Mouse (Mus musculus): Measurements from ENCODE around the gene Mpped2. TPM values are rescaled to one million over a fixed set of nuclear protein-coding genes. Genes with fewer than 3 reads are reported as not detected.

The Mpped2 gene
- polyA plus RNA-seq, 1 experiment from 2014 or later: 1.8 TPM

GRCm38 (mm10) chr2:106844147-106844546 lies 151.1 kb downstream of the Mpped2 start:
- Histone ChIP-seq H3K4me3 (ENCODE audit: low read depth, low read length) (no peak overlapping the region), H3K9me3 (replicated peaks; ENCODE audit: control insufficient read depth, low read length) (no peaks in the 10 kb centered on the region), H3K36me3 (ENCODE audit: control insufficient read depth, insufficient read depth) (no peaks in the 10 kb centered on the region), H3K4me2 (ENCODE audit: low read depth, low read length) (no peak overlapping the region), H3K27ac (ENCODE audit: low read length) (no peak overlapping the region), H3K9ac (ENCODE audit: low read depth, low read length) (no peak overlapping the region), H3K27me3 (ENCODE audit: control insufficient read depth, insufficient read depth, low read depth, low read length) (no peaks in the 10 kb centered on the region), H3K4me1 (ENCODE audit: control insufficient read depth, low read depth, low read length) (no peaks in the 10 kb centered on the region; the same call in 1 of the 2 replicates)
- WGBS (ENCODE audit: insufficient replicate concordance): 58% methylated on average over 9 of the region's 9 CpGs
- no peak for ATAC-seq (ENCODE audit: low read depth)

DNA sequence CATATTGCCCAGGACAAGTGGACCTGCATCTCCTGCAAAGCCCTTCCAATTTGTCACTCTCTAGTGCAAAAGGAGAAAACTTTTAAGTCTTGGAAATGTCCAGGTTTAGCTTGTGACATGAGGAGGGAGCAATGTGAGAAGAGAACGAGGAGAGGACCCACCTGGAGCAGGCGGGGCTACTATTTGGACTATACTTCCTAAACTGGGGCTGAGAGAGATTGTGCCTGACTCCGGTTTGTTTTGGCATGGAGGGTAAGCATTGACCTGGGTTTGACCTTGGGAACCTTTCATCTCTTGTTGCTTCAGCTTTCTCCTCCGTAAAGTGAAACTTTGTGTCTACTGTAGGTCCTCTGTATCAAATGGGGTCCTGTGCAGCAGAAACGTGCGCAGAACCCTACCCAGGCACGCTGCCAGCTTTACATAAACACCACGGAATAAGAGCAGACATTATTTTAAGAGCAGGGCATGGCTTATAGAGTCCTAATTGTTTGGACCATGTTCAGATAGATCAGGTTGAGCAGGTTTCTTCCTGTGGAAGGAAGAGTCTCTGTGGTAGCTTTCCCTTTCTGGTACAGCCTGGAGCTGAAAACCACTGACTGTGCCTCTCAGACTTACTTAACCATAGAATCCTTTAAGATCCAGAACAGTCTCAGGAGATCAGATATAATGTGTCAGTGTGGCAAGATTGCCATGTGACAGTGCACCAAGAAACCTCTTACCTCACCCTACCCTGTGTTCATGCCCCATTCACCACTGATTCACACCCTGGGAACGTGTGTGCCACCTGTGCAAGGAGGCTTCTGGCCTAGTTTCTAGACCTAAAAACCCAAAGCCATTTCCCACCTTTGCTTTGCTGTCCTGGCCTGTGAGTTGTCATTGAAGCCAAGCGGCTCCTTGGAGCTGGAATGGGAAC lies 152.0 kb downstream of the Mpped2 start:
- H3K27ac ChIP-seq (ENCODE audit: low read length): no peak overlapping the region
- no peaks in the 10 kb centered on the region for H3K27me3 ChIP-seq (ENCODE audit: control insufficient read depth, insufficient read depth, low read depth, low read length)
- no peak overlapping the region for H3K4me3 ChIP-seq (ENCODE audit: low read depth, low read length)
- no peak overlapping the region for H3K4me2 ChIP-seq (ENCODE audit: low read depth, low read length)
- H3K4me1 ChIP-seq (ENCODE audit: control insufficient read depth, low read depth, low read length): no peaks in the 10 kb centered on the region; the same call in 1 of the 2 replicates
- no peak overlapping the region for H3K9ac ChIP-seq (ENCODE audit: low read depth, low read length)
- no peaks in the 10 kb centered on the region for H3K36me3 ChIP-seq (ENCODE audit: control insufficient read depth, insufficient read depth)
- WGBS (ENCODE audit: insufficient replicate concordance): 56% methylated on average over 10 of the region's 10 CpGs
- ATAC-seq (ENCODE audit: low read depth): peak; percentile 19; the same call in 1 of the 2 replicates
- no peaks in the 10 kb centered on the region for H3K9me3 ChIP-seq (replicated peaks; ENCODE audit: control insufficient read depth, low read length)

GRCm38 (mm10) chr2:106846511-106846910 lies 153.4 kb downstream of the Mpped2 start:
- no peaks in the 10 kb centered on the region; the same call in 1 of the 2 replicates for H3K4me1 ChIP-seq (ENCODE audit: control insufficient read depth, low read depth, low read length)
- 30% methylated on average over 4 of the region's 4 CpGs for WGBS (ENCODE audit: insufficient replicate concordance)

GRCm38 (mm10) chr2:106849389-106849788 lies 156.3 kb downstream of the Mpped2 start:
- H3K4me3 ChIP-seq (ENCODE audit: low read depth, low read length): no peak overlapping the region
- no peak overlapping the region for H3K9ac ChIP-seq (ENCODE audit: low read depth, low read length)
- H3K4me2 ChIP-seq (ENCODE audit: low read depth, low read length): no peak overlapping the region
- H3K27me3 ChIP-seq (ENCODE audit: control insufficient read depth, insufficient read depth, low read depth, low read length): no peaks in the 10 kb centered on the region
- no peak overlapping the region for H3K27ac ChIP-seq (ENCODE audit: low read length)
- no peaks in the 10 kb centered on the region for H3K9me3 ChIP-seq (replicated peaks; ENCODE audit: control insufficient read depth, low read length)
- 78% methylated on average over 9 of the region's 9 CpGs for WGBS (ENCODE audit: insufficient replicate concordance)
- no peak for ATAC-seq (ENCODE audit: low read depth)
- no peaks in the 10 kb centered on the region for H3K36me3 ChIP-seq (ENCODE audit: control insufficient read depth, insufficient read depth)
- no peaks in the 10 kb centered on the region; the same call in 1 of the 2 replicates for H3K4me1 ChIP-seq (ENCODE audit: control insufficient read depth, low read depth, low read length)

More at GRCm38 (mm10) chr2:106846511-106846910, 153.4 kb downstream of the Mpped2 start:
- no peak overlapping the region for H3K9ac ChIP-seq (ENCODE audit: low read depth, low read length)
- no peak overlapping the region for H3K4me2 ChIP-seq (ENCODE audit: low read depth, low read length)
- ATAC-seq (ENCODE audit: low read depth): no peak
- no peaks in the 10 kb centered on the region for H3K36me3 ChIP-seq (ENCODE audit: control insufficient read depth, insufficient read depth)
- no peak overlapping the region for H3K27ac ChIP-seq (ENCODE audit: low read length)
- no peaks in the 10 kb centered on the region for H3K9me3 ChIP-seq (replicated peaks; ENCODE audit: control insufficient read depth, low read length)
- H3K27me3 ChIP-seq (ENCODE audit: control insufficient read depth, insufficient read depth, low read depth, low read length): no peaks in the 10 kb centered on the region
- H3K4me3 ChIP-seq (ENCODE audit: low read depth, low read length): no peak overlapping the region

GRCm38 (mm10) chr2:106851515-106851914 lies 158.4 kb downstream of the Mpped2 start:
- Histone ChIP-seq H3K4me3 (ENCODE audit: low read depth, low read length) (no peak overlapping the region), H3K9ac (ENCODE audit: low read depth, low read length) (no peak overlapping the region), H3K36me3 (ENCODE audit: control insufficient read depth, insufficient read depth) (no peaks in the 10 kb centered on the region), H3K4me2 (ENCODE audit: low read depth, low read length) (no peak overlapping the region), H3K27ac (ENCODE audit: low read length) (no peak overlapping the region), H3K9me3 (replicated peaks; ENCODE audit: control insufficient read depth, low read length) (no peaks in the 10 kb centered on the region), H3K4me1 (ENCODE audit: control insufficient read depth, low read depth, low read length) (no peaks in the 10 kb centered on the region), H3K27me3 (ENCODE audit: control insufficient read depth, insufficient read depth, low read depth, low read length) (no peaks in the 10 kb centered on the region)
- 71% methylated on average over 8 of the region's 8 CpGs for WGBS (ENCODE audit: insufficient replicate concordance)
- ATAC-seq (ENCODE audit: low read depth): no peak

DNA sequence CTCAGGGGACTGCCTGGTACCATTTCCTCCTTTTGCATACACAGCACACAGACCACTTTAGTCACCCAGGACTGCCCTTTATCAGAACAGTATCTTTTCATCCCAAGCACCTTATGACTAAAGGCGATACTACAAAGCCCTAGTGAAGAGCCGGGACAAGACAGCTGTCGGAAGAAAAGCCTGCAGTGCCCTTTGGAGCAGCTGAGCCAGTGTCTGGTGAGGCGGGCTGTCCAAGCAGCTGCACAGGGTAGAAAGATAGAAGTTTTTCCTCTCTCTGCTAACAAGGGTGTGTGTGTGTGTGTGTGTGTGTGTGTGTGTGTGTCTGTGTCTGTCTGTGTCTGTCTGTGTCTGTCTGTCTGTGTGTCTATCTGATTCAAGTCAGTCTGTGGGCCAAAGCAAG lies 161.1 kb downstream of the Mpped2 start:
- Histone ChIP-seq H3K27ac (ENCODE audit: low read length) (no peak overlapping the region), H3K4me2 (ENCODE audit: low read depth, low read length) (no peak overlapping the region), H3K4me3 (ENCODE audit: low read depth, low read length) (no peak overlapping the region), H3K27me3 (ENCODE audit: control insufficient read depth, insufficient read depth, low read depth, low read length) (no peaks in the 10 kb centered on the region), H3K9ac (ENCODE audit: low read depth, low read length) (no peak overlapping the region), H3K36me3 (ENCODE audit: control insufficient read depth, insufficient read depth) (no peaks in the 10 kb centered on the region), H3K9me3 (replicated peaks; ENCODE audit: control insufficient read depth, low read length) (no peaks in the 10 kb centered on the region), H3K4me1 (ENCODE audit: control insufficient read depth, low read depth, low read length) (no peaks in the 10 kb centered on the region)
- ATAC-seq (ENCODE audit: low read depth): no peak
- 55% methylated on average over 4 of the region's 4 CpGs for WGBS (ENCODE audit: insufficient replicate concordance)

GRCm38 (mm10) chr2:106854758-106855157 lies 161.7 kb downstream of the Mpped2 start:
- no peaks in the 10 kb centered on the region for H3K9me3 ChIP-seq (replicated peaks; ENCODE audit: control insufficient read depth, low read length)
- 49% methylated on average over 8 of the region's 8 CpGs for WGBS (ENCODE audit: insufficient replicate concordance)
- no peak overlapping the region for H3K27ac ChIP-seq (ENCODE audit: low read length)
- no peak overlapping the region for H3K4me2 ChIP-seq (ENCODE audit: low read depth, low read length)
- no peak overlapping the region for H3K4me3 ChIP-seq (ENCODE audit: low read depth, low read length)
- no peaks in the 10 kb centered on the region for H3K27me3 ChIP-seq (ENCODE audit: control insufficient read depth, insufficient read depth, low read depth, low read length)
- H3K9ac ChIP-seq (ENCODE audit: low read depth, low read length): no peak overlapping the region
- no peak for ATAC-seq (ENCODE audit: low read depth)
- no peaks in the 10 kb centered on the region for H3K4me1 ChIP-seq (ENCODE audit: control insufficient read depth, low read depth, low read length)
- no peaks in the 10 kb centered on the region for H3K36me3 ChIP-seq (ENCODE audit: control insufficient read depth, insufficient read depth)

- Histone ChIP-seq H3K9me3 (replicated peaks; ENCODE audit: control insufficient read depth, low read length) (no peaks in the 10 kb centered on the region), H3K36me3 (ENCODE audit: control insufficient read depth, insufficient read depth) (no peaks in the 10 kb centered on the region), H3K27me3 (ENCODE audit: control insufficient read depth, insufficient read depth, low read depth, low read length) (no peaks in the 10 kb centered on the region), H3K4me2 (ENCODE audit: low read depth, low read length) (no peak overlapping the region), H3K4me1 (ENCODE audit: control insufficient read depth, low read depth, low read length) (no peaks in the 10 kb centered on the region), H3K27ac (ENCODE audit: low read length) (no peak overlapping the region), H3K4me3 (ENCODE audit: low read depth, low read length) (no peak overlapping the region), H3K9ac (ENCODE audit: low read depth, low read length) (no peak overlapping the region)
- no peak for ATAC-seq (ENCODE audit: low read depth)
- WGBS (ENCODE audit: insufficient replicate concordance): 48% methylated on average over 13 of the region's 13 CpGs
Measured at GRCm38 (mm10) chr2:106855184-106855583, 162.1 kb downstream of the Mpped2 start.

- Histone ChIP-seq H3K4me2 (ENCODE audit: low read depth, low read length) (no peak overlapping the region), H3K36me3 (ENCODE audit: control insufficient read depth, insufficient read depth) (no peaks in the 10 kb centered on the region), H3K27ac (ENCODE audit: low read length) (no peak overlapping the region), H3K4me1 (ENCODE audit: control insufficient read depth, low read depth, low read length) (no peaks in the 10 kb centered on the region), H3K4me3 (ENCODE audit: low read depth, low read length) (no peak overlapping the region), H3K9me3 (replicated peaks; ENCODE audit: control insufficient read depth, low read length) (no peaks in the 10 kb centered on the region), H3K27me3 (ENCODE audit: control insufficient read depth, insufficient read depth, low read depth, low read length) (no peaks in the 10 kb centered on the region), H3K9ac (ENCODE audit: low read depth, low read length) (no peak overlapping the region)
- WGBS (ENCODE audit: insufficient replicate concordance): 53% methylated on average over 12 of the region's 12 CpGs
- ATAC-seq (ENCODE audit: low read depth): 0 out of 2 replicates have a peak, but pooled peaks have one; percentile 30
Measured at GRCm38 (mm10) chr2:106855623-106856350, 162.7 kb downstream of the Mpped2 start.

Measured in liver, embryonic 16.5 days (tissue).